Mouse (Mus musculus) midbrain, embryonic 14.5 days (tissue): Measurements from ENCODE around the gene Ehmt2. TPM values are rescaled to one million over a fixed set of nuclear protein-coding genes. Genes with fewer than 3 reads are reported as not detected.

Source experiments
- ATAC-seq: fragments of 200-750 bp; cut with Nextera tagmentation; 2 replicates; pipeline ENCODE4 v1.8.0; 2017; ENCODE audit warnings: moderate number of reproducible peaks, moderate library complexity; ENCODE audit not compliant: low FRiP score, low TSS enrichment
- DNase-seq: peaks from one replicate; pipeline ENCODE4 v3.0.0-alpha.2; 2015
- H3K27ac ChIP-seq: fragments of 300-500 bp; sonication (generic); replicated peaks from 2 replicates; pipeline ENCODE4 v1.5.1; 2014; ENCODE audit warnings: mild to moderate bottlenecking, low read depth, low read length, moderate library complexity
- H3K27me3 ChIP-seq: fragments of 300-500 bp; sonication (generic); 2 replicates; pipeline ENCODE4 v1.6.1; 2014; ENCODE audit warnings: low read length, control low read depth, mixed read lengths; ENCODE audit not compliant: control insufficient read depth, insufficient read depth
- H3K36me3 ChIP-seq: fragments of 300-500 bp; sonication (generic); 2 replicates; pipeline ENCODE4 v1.6.1; 2014; ENCODE audit warnings: low read length, control low read depth; ENCODE audit not compliant: control insufficient read depth, insufficient read depth
- H3K4me1 ChIP-seq: fragments of 300-500 bp; sonication (generic); 2 replicates; pipeline ENCODE4 v1.6.1; 2014; ENCODE audit warnings: mild to moderate bottlenecking, antibody characterized with exemption, low read length, control low read depth; ENCODE audit not compliant: control insufficient read depth, insufficient read depth
- H3K4me2 ChIP-seq: fragments of 300-500 bp; sonication (generic); 2 replicates; pipeline ENCODE4 v1.6.1; 2014; ENCODE audit warnings: mild to moderate bottlenecking, low read length, moderate library complexity
- H3K4me3 ChIP-seq: fragments of 300-500 bp; sonication (generic); replicated peaks from 2 replicates; pipeline ENCODE4 v1.5.1; 2014; ENCODE audit warnings: low read depth, low read length
- H3K9ac ChIP-seq: fragments of 300-500 bp; sonication (generic); replicated peaks from 2 replicates; pipeline ENCODE4 v1.6.1; 2014; ENCODE audit warnings: mild to moderate bottlenecking, low read length, moderate library complexity
- H3K9me3 ChIP-seq: fragments of 300-500 bp; sonication (generic); 2 replicates; pipeline ENCODE4 v1.6.1; 2016; ENCODE audit warnings: low read length, control low read depth, mixed read lengths; ENCODE audit not compliant: control insufficient read depth
- WGBS: fragments of 180-500 bp; shearing (Covaris S2); extraction: QIAGEN DNeasy Blood & Tissue Kit; methylation state at CpG from one replicate; pipeline ENCODE4 v1.1.7; 2014; 5-methylcytosine and 5-hydroxymethylcytosine counted together
- polyA plus RNA-seq: library from polyadenylated mRNA; unstranded; fragments of >200 nt; fragmentation: Nextera tagmentation; extraction: Ambion mirVana; gene quantifications from 2 replicates; pipeline ENCODE4 v1.2.1, GENCODE M21; 2014

The Ehmt2 gene
- polyA plus RNA-seq, 1 experiment from 2014 or later, result 91.6 TPM

DNA sequence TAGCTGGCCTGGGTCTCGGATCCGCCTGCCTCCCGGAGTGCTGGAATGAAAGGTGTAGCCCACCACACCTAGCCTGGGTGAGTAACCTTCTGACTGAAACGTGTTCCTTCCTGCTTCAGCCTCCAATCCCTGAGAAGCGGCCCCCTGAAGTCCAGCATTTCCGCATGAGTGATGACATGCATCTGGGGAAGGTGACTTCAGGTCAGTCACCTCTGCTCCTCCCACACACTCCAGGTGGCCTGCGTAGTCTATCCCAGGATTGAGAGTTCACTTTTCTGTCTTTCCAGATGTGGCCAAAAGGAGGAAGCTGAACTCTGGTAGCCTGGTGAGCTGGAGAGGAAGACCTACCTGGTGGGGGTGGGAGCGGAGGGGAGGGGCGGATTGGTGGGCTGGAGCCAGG, 4.6 kb downstream of the Ehmt2 start:
- H3K27ac ChIP-seq, result no peak overlapping the region

DNA sequence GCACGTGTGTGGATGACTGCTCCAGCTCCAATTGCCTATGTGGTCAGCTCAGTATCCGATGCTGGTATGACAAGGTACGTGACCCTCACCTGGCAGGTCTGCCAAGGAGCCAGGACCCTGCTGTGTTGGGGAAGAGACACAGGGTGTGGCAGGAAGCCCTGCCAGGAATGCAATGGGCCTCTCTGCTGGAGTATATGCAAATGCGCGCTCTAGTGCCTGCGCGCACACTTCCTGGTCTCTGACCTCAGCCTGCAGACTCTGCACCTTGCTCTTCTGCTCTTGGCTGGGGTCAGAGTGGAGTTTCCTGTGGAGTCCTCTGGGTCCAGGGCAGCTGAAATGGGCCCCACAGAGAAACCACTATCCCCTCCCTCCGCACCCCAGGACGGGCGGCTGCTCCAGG, 12.7 kb downstream of the Ehmt2 start:
- H3K9me3 ChIP-seq, result no peaks in the 10 kb centered on the region
- no peak overlapping the region for H3K27ac ChIP-seq
- no peaks in the 10 kb centered on the region for H3K4me1 ChIP-seq
- H3K4me3 ChIP-seq, result no peak overlapping the region
- no peak overlapping the region for H3K4me2 ChIP-seq
- DNase-seq (no peak), ATAC-seq (no peak)
- no peak overlapping the region for H3K9ac ChIP-seq
- WGBS, result 90% methylated on average over 10 of the region's 10 CpGs
- H3K36me3 ChIP-seq, result peaks cover 82% of the 10 kb centered on the region
- H3K27me3 ChIP-seq, result no peaks in the 10 kb centered on the region

More for the DNA sequence above, 4.6 kb downstream of the Ehmt2 start:
- H3K4me3 ChIP-seq, result no peak overlapping the region
- no peaks in the 10 kb centered on the region for H3K27me3 ChIP-seq
- H3K9ac ChIP-seq, result no peak overlapping the region
- no peak overlapping the region for H3K4me2 ChIP-seq
- H3K4me1 ChIP-seq, result peaks cover 7% of the 10 kb centered on the region
- DNase-seq, result no peak
- H3K9me3 ChIP-seq, result no peaks in the 10 kb centered on the region
- WGBS, result 92% methylated on average over 9 of the region's 9 CpGs
- no peak for ATAC-seq
- peaks cover 63% of the 10 kb centered on the region for H3K36me3 ChIP-seq

DNA sequence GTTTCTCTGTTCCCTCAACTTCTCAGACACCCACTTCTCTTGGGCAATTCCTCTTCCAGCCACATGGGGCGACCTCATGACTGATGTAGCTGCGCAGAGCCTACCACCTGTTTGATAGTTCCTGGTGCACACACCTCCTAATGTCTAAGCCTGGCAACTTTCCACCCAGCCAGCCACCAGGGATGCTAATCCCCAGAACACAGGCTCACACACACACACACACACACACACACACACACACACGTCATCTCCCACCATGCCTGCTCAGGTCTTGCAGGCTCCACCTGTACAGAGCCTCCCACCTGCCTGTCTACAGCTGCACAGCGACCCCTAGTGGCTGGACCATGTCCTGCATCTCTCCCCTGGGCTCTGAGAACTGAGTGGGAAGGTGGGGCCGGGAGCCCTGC, 13.7 kb downstream of the Ehmt2 start:
- DNase-seq, result peak; percentile 77
- Histone ChIP-seq H3K4me2 (no peak overlapping the region), H3K36me3 (peaks cover 72% of the 10 kb centered on the region), H3K4me3 (no peak overlapping the region), H3K9ac (no peak overlapping the region), H3K9me3 (no peaks in the 10 kb centered on the region), H3K4me1 (no peaks in the 10 kb centered on the region), H3K27me3 (no peaks in the 10 kb centered on the region), H3K27ac (no peak overlapping the region)
- peak; percentile 49; the same call in 1 of the 2 replicates for ATAC-seq
- WGBS, result 43% methylated on average over 5 of the region's 5 CpGs

DNA sequence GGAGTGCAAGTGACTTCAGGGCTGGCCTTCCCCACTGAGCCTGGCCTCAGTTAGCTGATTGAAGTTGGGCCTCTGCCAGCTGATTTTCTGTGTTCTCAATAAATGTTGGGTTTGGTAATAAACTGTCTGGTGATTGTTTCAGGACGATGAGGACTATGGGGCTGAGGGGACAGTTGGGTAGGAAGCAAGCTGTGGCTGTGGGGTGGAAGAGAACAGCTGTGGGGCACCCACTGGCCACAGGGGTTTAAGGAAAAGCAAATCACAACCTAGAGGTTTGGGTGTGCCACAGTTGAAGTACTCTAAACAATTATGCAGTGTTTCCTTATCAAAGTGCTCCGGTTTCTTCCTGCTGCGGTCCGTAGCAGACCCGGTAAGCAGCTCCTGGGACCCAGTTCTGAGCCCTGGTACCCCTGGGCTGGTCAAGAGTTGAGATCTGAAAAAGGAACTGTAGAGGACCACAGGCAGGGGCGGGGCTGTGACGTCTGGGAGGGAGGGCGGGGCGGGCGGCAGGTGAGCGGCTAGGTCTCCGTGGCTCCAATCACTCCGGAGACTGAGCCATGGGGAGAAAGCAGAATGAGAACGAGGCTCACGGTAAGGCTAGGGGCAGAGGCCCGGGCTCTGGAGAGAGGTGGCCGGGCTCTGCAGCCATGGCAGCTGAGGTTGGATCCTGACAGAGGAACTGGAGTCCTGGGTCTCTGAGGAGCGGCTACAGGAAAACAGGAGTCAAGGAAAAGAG, 15.8 kb downstream of the Ehmt2 start, which contains the start of gene Slc44a4:
Slc44a4 (plus strand) TSS at position 537 of the 736 bp plus-strand sequence.
- 41% methylated on average over 18 of the region's 18 CpGs for WGBS
- ATAC-seq (no peak), DNase-seq (no peak)
- Histone ChIP-seq H3K4me2 (no peak within 1 kb of the TSS), H3K27me3 (no peaks in the 10 kb centered on the region), H3K4me1 (no peaks in the 10 kb centered on the region), H3K4me3 (no peak within 1 kb of the TSS), H3K36me3 (peaks cover 51% of the 10 kb centered on the region), H3K9ac (no peak within 1 kb of the TSS), H3K27ac (no peak within 1 kb of the TSS), H3K9me3 (no peaks in the 10 kb centered on the region)

DNA sequence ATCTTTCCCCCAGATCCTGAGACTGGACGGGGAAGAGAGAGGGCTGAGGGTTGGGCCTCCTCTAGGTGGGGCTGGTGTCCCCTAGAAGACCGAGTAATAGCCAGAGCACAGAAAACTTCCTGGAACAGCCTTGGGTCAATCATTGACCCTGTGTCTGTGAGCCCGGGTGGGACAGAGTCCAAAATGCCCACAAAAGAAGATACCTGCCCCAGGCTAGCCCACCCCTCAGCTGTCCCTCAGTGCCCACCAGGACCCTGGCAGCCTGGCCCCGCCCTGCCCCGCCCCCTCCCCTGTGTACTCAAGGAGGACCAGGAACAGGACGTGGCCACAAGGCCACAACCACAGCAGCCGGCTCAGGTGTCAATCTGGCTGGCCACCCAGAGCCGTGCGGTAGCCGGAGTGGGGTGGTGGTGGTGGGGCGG, 17.2 kb downstream of the Ehmt2 start:
- peak; percentile 17 for DNase-seq
- Histone ChIP-seq H3K4me3 (no peak overlapping the region), H3K4me2 (no peak overlapping the region), H3K36me3 (peaks cover 38% of the 10 kb centered on the region), H3K4me1 (no peaks in the 10 kb centered on the region), H3K27me3 (no peaks in the 10 kb centered on the region), H3K9ac (no peak overlapping the region), H3K9me3 (no peaks in the 10 kb centered on the region), H3K27ac (no peak overlapping the region)
- 27% methylated on average over 11 of the region's 11 CpGs for WGBS
- ATAC-seq, result no peak

DNA sequence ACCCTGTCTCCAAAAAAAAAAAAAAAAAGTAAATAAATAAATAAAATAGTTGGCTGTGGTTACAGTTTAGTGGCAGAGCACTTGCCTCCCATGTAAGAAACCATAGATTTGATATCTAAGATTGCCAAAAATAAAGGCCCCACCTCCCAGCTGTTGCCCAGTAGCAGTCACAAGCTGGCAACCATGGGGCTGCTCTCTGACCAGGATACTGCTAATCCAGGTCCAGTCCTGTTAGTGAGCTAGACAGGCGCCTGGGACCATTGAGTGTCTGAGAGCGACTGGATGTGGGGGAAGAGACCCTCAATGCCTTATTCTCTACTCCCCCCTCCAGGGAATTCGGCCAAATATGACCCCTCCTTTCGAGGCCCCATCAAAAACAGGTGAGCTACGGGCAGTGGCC, 18.0 kb downstream of the Ehmt2 start:
- no peaks in the 10 kb centered on the region for H3K9me3 ChIP-seq
- 89% methylated on average over 5 of the region's 5 CpGs for WGBS
- H3K9ac ChIP-seq, result no peak overlapping the region
- ATAC-seq (no peak), DNase-seq (no peak)
- H3K4me1 ChIP-seq, result no peaks in the 10 kb centered on the region
- H3K36me3 ChIP-seq, result peaks cover 29% of the 10 kb centered on the region
- H3K4me3 ChIP-seq, result no peak overlapping the region
- H3K27me3 ChIP-seq, result no peaks in the 10 kb centered on the region
- H3K27ac ChIP-seq, result no peak overlapping the region
- no peak overlapping the region for H3K4me2 ChIP-seq

DNA sequence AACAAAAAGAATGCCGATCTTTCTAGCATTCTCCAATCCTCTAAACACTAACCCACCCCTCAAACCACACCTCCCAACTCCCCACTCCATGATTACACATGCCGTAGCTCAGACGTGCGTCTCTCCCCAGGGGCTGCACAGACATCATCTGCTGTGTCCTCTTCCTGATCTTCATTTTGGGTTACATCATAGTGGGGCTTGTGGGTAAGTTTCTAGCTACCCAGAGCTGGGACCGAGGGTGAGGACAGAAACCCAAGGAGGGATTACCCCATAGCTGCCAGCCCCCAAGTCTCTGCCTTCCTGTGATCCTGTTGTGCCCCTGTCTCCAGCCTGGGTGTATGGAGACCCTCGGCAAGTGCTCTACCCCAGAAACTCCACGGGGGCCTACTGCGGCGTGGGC, 18.9 kb downstream of the Ehmt2 start:
- Histone ChIP-seq H3K4me2 (no peak overlapping the region), H3K27me3 (no peaks in the 10 kb centered on the region), H3K9ac (no peak overlapping the region), H3K27ac (no peak overlapping the region), H3K4me3 (no peak overlapping the region), H3K9me3 (no peaks in the 10 kb centered on the region), H3K36me3 (peaks cover 20% of the 10 kb centered on the region), H3K4me1 (no peaks in the 10 kb centered on the region)
- DNase-seq, result no peak
- no peak for ATAC-seq
- 83% methylated on average over 9 of the region's 9 CpGs for WGBS

DNA sequence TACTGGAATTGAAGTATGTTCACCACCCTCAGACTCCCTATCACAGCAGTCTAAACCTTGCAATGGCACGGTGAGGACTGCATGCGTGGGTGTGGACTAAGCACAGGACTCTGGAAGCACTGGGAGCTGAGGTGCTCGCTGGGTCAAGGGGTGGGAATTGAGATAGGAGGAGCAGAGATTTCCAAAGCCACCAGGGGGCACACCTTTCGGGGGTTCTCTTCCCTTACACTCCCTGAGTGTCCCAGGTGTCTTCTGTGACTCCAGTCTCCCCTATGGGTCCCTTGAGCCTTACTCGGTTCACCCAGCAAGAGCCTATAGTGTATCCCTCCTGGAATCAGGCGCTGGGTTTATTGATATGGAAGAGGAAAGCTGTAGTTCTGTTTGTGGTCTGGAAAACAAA, 24.7 kb downstream of the Ehmt2 start:
- DNase-seq (no peak), ATAC-seq (no peak)
- Histone ChIP-seq H3K27ac (no peak overlapping the region), H3K9me3 (no peaks in the 10 kb centered on the region), H3K4me1 (no peaks in the 10 kb centered on the region), H3K36me3 (no peaks in the 10 kb centered on the region), H3K9ac (no peak overlapping the region), H3K4me3 (no peak overlapping the region), H3K4me2 (no peak overlapping the region), H3K27me3 (no peaks in the 10 kb centered on the region)
- WGBS, result 55% methylated on average over 6 of the region's 6 CpGs

DNA sequence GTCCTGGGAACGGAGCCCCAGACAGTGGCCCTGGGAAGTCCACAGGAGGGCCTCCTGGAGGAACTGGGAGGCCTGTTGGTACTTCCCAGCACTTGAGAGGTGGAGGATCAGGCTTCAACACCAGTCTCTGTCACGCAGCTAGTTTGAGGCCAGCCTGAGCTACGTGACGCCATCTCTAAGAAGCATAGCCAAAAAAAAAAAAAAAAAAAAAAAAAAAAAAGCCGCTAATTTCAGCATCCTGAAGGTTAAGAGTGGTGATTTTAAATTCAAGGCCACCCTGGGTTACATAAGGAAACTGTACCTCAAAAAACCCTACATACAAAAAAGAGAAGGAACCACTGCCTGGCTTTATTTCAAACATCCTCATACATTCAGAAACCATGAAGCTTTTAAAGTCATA, 26.0 kb downstream of the Ehmt2 start:
- Histone ChIP-seq H3K9me3 (no peaks in the 10 kb centered on the region), H3K36me3 (no peaks in the 10 kb centered on the region), H3K4me1 (no peaks in the 10 kb centered on the region), H3K4me2 (no peak overlapping the region), H3K27ac (no peak overlapping the region), H3K9ac (no peak overlapping the region), H3K27me3 (no peaks in the 10 kb centered on the region), H3K4me3 (no peak overlapping the region)
- WGBS, result 61% methylated on average over 5 of the region's 5 CpGs
- DNase-seq (no peak), ATAC-seq (no peak)
